Mouse (Mus musculus): Measurements from ENCODE around the gene Dscam.

Gene Dscam

DNA sequence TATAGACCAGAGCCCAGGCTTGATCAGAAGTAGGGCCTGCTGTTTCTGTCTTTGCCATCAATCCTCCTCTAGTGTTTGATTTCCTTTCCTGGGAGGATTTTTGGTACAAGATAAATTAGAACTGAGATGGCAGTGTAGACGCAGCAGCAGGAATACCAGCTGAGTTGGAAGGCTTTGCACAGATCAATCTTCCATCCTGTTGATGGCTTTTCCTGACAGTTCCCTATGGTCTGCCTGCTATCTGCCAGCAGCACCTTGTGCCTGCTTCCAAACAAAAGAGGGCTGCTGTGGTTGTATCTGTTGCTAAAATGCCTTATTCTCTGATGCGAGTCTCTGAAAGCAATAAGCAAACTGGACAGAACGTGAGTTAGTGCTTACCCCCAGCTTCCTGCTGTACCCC is 402.6 kb downstream of the Dscam start:
- DNase-seq (ENCODE audit: low read depth, low spot score), result no peak

DNA sequence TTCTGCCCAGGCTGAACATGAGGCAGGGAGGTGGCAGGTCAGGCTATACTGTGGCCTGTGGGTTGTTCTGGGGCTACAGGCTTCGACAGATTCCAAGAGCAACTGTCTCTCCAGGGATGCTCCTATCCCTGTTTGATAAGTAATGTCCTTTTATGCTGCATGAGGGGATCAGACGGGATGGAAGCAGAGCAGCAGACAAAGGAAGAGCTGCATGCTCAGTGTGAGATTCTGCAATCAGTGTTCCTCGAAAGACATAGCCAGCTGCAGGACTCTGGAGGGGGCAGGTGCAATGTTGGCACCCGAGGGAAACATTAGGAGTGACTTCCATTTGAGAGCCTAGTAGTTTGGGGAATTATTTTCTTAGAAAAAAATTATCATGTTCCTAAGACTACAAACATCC is 403.0 kb downstream of the Dscam start:
- DNase-seq (ENCODE audit: low read depth, low spot score), result no peak

DNA sequence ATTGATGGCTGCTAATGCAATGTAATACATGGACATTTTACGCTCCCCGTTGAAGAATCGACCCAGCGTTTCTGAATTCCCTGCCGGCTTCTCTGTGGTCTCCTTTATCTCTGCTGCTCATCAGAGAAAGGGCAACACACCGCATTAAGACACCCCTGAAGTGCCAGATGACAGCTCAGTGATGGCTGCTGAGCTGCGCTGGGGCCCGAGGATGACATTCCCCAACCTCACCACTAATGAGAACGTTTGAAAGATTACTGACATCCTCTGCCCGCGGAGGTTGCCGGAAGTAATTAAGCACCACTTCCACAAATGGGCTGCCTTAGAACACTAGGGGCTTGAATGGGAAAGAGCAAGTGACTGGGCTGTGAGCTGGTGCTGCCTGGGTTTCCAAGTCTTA is 409.3 kb downstream of the Dscam start:
- DNase-seq (ENCODE audit: low read depth, low spot score), result no peak

DNA sequence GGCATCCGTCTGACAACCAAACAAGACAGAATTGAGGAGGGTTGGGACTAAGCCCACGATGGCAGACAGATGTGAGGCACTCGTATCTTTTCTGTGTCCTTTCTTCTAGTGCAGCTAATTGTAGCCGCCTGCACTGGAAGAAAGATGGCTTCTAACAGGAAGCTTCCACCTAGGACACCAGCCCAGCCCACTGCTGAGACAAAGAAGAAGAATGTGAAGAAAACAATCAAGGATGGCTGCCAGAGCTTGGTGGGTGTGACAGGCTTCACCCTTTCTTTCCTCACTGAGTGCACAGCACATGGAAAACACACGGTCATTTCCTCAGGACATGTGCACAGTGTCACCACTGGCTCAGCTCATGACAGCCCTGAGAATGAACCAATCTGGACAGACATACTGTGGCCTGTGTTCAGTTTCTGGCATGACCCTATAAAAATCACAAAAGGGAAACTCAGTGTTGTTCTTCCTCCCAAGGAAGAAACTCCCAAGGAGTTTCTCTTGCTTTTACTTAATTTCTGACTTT is 411.4 kb downstream of the Dscam start:
- DNase-seq (ENCODE audit: low read depth, low spot score), result peak; percentile 45

DNA sequence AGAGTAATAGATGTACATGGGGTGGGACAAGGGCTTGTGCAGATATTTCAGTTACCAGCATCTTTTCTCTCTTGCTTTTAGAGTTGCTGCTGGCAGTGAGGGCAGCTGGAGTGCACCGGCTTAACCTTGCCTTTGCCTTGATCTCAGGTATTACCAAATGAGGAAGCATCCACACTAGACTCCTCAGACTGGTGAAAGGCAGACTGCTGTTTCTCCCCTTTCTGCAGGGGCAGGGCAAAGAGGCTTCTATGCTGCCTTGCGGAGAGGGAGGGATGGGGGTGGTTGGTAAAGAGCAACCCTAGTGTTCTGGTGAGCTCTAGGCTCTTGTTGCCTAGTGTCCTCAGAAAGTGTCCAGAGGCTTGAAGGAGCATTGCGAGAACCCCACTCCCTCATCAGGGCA is 412.2 kb downstream of the Dscam start:
- peak; percentile 53 for DNase-seq (ENCODE audit: low read depth, low spot score)

DNA sequence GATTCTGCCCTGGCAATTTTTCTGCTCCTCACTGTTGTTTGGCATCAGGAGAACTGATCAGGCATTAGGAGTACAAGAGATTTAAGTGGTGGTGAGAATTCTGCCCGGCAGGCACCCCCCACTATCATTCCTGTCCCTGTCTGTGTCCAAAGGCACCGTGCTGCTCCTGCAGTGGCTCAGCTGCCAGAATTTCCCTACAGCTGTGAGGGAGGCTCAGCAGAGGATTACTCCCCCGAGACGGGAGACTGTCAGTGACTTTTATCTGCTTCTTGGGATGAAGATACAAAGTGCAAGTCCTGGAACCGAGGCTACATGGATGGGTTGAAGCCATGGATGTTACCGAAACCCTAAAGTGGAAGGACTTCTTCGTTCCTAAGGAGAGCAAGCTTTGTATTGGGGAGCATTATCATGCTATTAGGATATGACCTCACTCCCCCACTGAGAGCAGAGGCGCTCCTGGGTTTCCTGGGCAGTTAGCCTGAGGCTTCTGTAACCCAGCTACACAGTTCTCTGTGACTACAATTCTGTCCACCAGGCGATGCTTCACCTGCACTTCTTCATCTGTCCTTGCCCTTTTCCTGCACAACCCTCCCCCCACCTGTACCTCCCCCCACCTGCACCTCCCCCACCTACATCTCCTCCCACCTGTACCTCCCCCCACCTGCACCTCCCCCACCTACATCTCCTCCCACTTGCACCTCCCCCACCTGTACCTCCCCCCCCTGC is 412.8 kb downstream of the Dscam start:
- peak; percentile 61 for DNase-seq (ENCODE audit: low read depth, low spot score)

DNA sequence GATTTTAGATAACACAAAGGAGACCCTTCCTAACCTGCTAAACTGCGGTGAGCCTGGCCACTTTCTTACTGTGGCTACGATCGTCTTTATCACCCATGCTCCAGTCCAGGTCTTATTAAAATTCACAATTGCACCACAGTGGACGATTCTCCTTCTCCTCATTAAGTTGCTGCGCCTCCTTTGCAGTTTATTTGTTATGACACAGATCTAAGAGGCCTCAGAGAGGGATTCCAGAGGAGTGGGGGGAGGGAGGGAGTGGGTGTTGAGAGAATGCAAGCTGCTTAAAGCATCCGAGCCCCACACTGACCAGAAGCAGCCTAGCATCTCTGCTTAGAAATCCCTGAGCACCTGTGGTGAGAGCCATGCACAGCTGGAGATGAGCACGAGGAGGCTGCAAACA is 413.6 kb downstream of the Dscam start:
- DNase-seq (ENCODE audit: low read depth, low spot score), result peak; percentile 19

DNA sequence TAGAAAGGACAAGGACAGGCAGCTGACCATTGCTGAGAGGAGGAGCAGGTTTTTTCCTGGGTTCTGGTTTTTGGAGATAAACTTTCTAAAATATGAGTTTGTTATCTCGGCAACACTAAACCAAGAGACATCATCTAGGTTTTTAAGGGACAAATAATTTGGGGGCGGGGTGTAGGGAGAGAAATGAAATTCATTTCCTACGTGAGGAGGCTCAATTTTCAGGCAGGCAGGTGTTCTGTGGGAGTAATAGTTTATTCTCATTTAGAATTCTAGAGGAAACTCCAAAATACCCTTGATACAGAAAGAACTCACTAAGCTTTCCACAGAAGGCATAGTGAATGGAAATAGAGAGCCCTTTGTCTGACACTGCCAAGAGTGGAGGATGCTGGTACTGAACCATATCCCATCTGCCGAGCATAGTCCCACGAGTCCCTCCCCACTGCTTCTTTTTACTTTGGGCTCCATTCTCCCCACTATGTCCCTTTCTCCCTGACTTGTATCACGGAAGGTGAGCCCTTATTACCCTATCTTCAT is 415.5 kb downstream of the Dscam start:
- DNase-seq (ENCODE audit: low read depth, low spot score), result no peak

DNA sequence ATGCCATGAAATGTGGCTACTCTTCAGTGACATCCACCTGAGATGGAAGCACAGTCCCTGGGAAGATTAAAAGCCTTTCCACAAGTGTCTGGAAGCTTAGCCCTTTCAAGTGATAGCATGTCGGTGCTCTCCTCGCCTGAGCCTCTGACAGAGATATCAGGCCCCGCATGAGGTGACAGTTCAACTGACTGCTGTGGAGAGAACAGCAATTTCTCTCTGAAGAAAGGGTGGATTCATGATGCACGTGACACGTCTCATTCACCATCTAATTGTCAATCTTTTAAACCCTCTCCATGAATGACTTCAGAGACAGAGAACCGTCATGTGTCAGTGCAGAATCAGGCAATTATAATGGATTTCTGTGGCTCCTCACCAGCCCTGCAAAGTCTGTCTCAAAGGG is 416.2 kb downstream of the Dscam start:
- DNase-seq (ENCODE audit: low read depth, low spot score), result no peak

DNA sequence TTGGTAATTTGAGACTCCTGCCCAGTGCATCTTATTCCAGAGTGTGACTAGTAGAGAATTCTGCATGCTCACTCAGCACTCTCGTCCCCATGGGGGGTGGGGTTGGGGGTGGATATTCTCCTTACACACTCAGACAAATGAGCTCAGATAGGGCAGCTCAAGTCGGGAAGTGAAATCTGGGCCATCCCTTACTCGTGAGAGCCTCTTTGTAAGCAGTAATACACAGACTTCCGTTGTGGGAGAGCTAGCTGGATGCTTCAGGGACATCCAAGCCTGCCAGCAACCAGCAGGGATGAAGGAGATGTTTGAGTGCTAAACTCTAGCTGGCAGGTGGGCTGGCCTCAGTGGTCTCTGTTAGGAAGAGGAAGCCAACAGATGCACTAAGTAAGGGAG is 416.8 kb downstream of the Dscam start:
- no peak for DNase-seq (ENCODE audit: low read depth, low spot score)

DNA sequence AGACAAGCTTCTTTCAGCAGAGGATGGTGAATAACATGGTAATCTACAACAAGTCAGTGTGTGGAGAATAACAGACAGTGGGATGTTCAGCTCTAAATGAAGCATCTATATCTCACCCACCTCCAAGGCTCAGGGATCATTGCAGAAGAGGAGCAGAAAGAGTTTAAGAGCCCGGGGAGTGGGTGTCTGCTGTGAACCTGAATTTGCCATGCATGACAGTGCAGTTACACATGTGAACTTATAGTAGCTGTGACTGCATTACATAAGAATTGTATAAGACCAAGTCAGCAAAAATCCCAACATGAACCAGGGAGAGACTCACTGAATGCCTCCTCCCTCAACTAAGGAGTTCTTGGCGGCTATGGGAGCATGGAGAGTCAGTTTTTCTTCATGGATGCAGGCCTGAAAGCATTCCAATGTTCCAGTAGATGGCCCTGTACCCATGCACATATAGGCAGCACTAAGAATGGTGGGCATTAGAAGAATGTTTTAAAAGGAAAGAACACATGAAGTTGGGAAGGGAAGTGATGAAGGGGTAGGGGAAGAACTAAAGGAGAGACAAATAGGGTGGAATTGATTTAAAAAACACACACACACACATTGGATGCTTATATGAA is 417.3 kb downstream of the Dscam start:
- DNase-seq (ENCODE audit: low read depth, low spot score), result no peak

DNA sequence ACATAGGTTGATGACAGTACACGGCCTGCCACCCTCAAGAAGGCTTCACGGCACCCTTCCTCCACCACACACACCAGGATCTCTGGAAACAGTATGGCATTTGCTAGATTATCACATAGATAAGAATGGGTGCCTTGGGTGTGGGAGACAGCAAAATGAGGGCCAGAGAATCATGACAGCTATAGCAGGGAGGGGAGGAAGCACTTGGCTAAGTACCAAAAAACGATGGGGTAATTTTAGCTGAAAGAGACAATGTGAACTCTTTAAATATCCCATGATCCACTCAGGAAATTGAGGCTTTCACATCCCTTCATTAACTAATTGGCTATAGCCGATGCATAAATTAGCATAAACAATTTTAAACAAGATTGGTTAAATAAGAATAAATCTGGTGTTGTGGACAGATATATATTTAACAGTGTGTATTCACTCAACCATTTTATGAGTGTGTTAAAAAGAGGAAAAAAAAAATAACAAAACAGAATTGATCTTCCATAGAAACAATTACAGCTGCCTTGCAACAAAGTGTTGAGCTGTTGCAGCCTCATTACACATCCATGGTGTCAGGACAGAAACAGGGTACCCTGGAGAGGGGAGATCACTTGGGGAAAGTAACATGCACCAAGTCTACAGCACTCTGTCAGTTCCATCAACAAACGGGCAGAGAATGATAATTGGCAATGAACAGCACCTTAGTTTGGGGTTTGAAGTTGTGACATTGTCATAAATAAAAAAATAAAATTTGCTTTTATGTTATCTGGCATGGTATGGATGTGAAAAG is 427.9 kb downstream of the Dscam start:
- DNase-seq (ENCODE audit: low read depth, low spot score), result no peak

DNA sequence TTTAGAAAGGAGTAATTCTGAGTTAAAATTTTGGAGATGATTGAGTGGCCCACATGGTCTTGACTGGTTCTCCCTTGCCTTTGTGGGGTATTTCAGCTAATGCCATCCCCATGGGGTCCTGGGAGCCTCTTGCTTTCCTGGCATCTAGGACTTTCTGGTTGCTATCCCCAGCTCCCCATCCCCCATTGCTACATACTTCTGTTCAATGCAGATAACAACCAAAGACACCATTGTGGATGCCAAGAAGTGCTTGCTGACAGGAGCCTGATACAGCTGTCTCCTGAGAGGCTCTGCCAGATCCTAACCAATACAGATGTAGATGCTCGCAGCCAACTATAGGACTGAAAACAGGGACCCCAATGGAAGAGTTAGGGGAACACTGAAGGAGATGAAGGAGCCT is 429.2 kb downstream of the Dscam start:
- DNase-seq (ENCODE audit: low read depth, low spot score), result no peak

DNA sequence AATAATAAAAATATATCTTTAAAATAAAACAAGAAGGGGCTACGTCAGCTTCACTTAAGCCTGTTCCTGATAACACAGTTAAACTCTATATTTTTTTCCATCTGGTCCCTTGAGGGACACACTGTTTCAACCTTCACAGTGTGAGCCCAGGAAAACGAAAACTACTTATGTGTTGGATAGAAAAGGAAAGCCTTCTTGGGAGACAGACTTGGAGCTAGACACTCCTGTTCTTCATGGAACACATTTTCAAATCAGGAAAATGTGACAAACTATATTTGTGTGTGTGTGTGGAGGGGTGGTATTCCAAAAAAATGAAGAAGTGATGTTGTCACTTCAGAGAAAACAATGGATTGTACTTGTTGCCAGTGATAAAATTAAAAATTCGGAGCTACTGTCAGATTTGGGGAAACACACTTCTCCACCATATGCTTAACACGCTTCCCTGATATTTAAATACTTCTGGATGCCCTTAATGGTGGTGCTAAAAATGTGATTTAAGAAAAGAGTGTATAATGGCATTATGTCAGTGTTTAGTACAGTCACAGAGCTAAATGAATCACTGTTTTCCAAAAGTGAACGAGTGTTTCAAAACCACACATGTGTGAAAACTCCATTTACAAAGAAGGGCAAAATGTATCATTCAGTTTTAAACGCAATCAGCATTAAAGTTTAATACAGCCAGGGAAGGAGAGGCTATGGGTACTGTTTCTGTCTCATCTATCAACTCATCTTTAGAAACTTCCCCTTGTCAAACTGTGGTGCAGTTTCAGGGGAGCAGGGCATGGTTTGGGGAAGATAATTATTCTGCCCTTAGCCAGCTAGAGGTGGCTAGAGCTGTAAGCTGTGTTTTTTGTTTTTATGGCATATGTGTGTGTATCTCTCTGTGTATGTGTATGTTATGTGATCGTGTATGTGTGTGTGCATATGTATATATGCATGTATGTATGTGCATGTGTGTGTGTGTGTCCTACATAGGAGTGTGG is 430.2 kb downstream of the Dscam start:
- no peak for DNase-seq (ENCODE audit: low read depth, low spot score)

DNA sequence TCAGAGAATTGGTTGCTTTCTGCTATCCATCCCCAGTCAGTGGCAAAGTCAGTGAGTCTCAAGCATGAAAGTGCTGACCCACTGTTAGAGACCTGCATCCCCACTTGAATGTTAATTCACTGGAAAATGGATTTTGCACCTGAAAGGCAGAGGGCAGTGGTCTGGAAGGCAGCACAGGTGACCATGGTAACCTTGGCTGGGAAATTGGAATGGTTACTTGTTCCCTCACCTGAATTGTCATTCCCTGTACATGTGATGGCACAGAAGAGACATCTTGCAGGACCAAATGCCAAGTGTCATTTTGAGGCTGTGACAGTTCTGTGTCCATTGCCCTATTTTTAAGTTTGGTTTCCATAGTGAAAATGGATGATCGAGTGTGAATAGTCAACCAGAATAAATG is 434.1 kb downstream of the Dscam start:
- DNase-seq (ENCODE audit: low read depth, low spot score), result no peak

DNA sequence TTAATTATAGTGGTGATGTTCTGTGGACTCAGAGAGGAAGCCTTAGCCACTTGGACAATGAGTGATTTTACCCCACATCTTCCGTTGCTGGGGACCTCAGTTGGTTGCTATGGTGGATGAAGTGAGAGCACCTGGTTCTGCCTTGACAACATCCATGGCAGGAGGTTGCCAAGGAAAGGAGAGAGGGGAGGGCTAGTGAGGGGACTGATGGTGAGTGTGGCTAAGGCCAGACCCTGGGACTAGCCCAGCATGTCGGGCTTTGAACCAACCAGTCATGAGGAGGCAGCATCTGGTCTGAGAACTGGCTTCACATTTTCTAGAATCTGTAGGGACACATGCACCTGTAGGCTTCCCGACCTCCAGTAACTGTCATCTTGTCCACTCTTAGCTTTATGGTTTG is 439.7 kb downstream of the Dscam start:
- no peak for DNase-seq (ENCODE audit: low read depth, low spot score)

DNA sequence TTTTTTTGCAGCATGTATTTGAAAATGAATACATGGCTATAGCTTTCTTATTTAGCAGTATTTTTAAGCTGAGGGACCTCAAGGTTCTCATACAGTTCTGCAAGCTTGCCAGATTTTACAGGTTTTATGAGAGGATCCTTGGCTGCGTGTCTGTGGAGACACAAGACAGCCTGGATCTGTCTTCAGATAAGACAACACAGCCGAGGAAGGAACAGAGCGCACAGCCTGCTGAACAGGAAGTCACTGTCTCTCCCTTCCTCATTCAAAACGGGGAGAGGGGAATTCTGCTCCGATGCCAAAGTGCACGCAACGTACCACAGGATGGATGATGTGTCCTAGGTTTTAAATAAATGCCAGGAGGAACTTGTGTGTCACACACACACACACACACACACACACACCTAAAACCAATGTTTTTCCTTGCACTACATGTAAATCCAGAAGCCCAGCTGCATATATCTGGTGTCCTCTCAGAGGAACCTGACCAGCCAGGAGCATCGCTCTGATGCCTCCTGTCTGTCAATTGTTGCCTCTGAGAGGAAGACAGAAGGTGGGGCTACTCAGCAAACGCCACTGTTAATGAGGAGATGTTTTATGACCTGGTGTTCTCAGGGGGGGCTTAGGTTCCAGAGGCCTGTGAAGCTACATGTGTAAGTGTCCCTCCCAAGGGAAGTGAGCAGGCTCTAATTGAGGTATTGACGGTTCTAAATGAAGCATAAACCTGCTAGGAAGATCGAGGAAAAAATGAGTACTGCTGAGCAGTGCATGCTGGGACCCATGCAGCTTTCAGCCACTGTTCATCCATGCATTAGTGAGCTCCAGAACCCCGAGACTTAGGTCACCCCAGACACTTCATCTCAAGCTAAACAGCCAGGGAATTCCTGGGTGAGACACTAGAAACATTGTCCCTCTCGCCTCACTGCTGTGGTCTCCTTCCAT is 442.4 kb downstream of the Dscam start:
- DNase-seq (ENCODE audit: low read depth, low spot score), result no peak

DNA sequence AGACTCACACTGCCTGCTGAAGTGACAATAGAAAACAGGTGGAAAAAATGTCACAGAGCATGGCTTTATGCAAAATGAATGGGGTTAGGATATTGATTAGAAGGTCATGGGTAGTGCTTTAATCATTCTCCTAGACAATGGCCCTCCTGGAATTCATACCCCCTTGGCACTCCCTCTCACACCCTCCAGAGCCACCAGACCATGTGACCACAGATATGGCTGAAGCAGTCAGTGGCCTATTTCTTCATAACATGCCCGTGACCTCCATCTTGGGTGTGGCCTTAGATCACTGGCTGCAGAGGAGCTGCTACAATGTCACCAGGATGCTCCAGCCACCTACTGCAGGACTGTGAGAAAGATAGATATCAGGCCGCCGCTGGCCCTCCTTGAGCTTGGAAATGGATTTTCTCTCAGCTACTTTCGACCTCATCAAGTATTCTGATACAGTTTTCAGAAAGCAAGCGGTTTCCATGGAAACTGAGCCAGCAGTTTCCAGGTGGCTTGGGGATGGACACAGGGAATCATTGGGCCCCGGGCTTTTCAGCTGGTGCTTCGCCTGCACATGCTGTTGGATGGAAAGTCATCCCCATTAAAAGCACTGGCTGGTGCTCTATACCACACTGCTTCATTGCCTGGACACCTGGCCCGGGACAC is 445.4 kb downstream of the Dscam start:
- no peak for DNase-seq (ENCODE audit: low read depth, low spot score)

DNA sequence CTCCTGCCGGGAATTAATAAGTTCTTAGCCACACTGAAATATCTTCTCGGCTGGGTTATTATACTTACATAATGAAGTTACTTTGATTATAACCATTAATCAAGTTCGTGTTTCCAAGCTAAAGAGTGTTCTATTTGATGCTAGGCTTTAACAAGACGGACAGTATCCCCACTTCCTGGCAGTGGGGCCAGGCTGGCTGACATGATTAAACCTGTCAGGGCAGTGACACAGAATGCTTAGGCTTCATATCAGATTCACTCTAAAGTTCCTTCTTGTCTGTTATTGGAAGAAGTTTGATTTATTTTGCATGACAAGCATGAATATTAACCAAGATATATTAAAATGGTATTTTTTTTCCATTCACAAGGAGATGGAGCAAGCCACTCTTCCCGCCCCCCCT is 446.0 kb downstream of the Dscam start:
- DNase-seq (ENCODE audit: low read depth, low spot score), result no peak

DNA sequence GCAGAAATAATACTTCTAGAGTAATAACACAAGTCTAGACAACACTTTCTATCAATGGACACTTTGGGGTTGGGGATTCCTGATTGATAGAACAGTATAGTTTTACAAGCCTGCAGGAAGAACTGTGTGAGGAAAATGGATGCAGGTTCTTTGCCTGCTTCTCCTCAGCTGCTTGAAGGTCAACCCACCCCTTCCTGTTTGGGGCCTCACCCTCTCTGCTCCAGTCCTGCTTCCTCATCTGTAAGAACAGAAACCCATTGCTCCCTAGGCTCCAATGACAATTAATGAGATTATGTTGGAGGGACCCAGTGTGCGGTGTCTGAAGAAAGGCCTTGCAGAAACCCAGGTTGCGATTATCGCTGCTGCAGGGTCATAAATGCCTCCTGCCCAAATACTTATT is 446.4 kb downstream of the Dscam start:
- DNase-seq (ENCODE audit: low read depth, low spot score), result no peak
